Mouse (Mus musculus): ENCODE measurements around the gene Pkdrej.
"Not testable (repeated sequence)": the region's sequence is repeated elsewhere in the genome, so short reads cannot be mapped to it uniquely, and the experiment has no call there.

Gene Pkdrej

DNA sequence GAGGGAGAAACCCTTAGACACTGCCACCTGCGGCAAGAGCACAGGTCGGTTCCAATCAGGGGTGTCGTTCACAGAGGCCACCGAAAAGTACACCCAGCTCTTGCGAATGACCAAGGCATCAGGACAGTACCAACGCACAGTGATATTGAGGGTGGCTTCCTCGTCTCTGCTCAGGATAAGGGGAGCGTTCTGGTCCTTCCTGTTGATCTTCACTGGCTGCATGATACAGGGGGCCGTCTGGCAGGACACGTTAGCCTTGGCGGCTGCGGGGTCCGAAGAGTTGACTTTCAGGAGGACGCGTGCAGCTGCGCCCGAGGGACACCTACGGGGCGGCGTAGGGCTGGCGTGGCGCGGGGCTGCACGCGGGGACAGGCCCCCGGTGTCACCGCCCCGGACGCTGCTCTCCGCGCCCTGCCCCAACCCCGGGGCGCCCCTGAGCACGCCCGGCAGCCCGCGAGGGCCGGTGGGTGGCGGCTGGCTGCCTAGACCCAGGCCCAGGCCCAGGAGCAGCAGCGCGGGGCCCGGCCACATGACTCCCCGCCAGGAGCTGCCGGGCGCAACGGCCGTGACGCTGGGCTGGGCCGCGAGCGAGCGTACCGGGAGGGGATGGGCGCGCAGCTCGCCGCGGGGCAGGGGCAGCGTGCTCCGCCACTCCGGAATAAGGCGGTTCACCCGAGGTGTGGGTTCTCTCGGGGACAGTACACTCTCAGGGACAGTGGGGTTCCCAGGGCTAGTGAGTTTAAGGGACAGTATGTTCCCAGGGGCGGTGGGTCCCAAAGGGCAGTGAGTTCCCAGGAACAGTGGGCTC lies at the start of gene Pkdrej:
Gene Pkdrej (minus strand): TSS at position 532 of the 808 bp plus-strand sequence.
- DNase-seq, result peak; percentile 33

DNA sequence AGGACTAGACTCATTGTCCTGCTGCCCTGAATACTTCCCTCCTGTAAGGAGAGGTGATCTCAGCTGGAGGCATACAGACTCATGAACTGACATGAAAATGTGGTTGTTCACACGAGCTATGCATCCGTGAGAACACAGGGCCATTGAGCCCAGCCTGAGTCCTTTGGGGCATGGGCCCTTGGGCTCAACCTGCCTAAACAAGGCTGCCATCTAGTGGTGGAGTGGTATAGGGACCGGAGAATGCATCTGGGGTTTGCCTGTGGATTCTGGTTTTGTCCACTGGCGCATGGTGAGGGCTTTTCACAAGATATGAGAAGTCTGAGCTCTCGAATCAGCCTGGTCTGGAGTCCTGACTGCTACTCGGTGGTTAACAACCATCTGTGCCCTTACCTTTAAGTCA lies 46.2 kb upstream of the Pkdrej start:
- DNase-seq, result peak; percentile 72

DNA sequence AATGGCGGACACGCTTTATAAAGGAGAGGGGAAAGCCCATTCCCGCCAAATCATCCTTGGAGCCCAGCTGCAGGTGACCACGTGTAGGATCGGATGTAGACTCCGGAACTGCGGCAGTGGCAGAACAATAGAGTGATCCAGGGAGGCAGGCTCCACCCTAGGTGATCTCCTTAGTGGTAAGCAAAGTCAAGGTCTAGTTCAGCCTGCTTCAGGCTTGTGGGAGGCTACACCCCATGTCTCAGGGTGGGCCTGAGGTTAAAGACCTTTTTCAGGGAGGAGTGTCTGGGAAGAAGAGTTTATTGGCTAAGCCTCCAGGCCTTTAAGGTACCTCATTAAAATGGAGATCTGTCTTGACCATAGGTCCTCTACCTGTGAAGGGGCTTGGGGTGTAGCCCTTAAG lies 44.4 kb upstream of the Pkdrej start:
- DNase-seq, result not testable (repeated sequence)

DNA sequence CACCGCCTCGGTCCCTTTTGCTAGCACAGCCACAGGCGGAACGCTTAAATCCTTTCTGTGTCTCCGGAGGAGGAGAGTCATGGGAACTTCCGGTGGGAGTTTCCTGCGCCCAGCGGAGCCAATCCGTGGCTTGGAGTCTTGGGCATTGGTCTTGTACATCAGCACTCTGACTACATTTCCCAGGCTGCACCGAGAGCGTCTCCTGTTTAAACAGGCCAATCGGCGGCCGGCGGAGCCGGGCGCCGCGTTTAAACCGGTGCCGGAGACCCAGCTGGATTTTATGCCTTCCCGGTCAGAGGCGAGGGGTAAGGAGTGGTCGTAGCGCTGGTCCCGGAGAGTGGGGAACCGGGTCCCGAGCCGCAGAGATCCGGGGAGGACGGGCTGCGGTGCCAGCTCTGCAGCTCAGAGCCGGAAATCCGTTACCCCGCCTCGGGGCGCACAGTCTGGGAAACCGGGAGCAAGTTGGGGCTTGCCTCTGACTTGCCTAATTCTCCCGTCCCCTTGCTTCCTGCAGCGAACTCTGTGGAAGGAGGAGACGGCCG lies 38.0 kb upstream of the Pkdrej start, which contains the start of gene Gtse1:
Gene Gtse1 (plus strand): TSS at position 256 of the 542 bp plus-strand sequence.
- peak; percentile 92 for DNase-seq

DNA sequence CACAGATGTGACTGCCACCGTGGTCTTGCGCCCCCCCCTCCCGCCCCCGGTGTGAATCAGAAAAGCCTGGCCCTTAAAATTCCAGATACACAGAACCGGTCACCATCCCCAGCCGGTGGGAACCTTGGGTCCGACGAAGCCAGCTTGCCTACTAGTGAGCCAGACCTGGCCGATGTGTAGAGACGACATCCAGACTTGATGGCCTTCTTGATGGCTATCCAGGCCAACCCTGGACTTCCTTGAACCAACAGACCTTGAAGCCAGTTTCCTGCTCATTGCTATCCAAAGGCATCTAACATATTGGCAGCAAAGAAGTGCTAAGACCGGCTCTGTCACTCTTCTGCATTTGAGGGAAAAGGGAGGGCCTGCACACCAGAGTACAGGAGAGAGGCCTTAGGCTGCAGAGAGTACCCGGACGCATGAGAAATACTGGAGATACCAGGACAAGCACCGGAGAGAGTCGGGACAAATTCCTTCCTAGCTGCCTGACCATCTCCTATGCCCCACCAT lies 37.5 kb upstream of the Pkdrej start:
- no peak for DNase-seq

DNA sequence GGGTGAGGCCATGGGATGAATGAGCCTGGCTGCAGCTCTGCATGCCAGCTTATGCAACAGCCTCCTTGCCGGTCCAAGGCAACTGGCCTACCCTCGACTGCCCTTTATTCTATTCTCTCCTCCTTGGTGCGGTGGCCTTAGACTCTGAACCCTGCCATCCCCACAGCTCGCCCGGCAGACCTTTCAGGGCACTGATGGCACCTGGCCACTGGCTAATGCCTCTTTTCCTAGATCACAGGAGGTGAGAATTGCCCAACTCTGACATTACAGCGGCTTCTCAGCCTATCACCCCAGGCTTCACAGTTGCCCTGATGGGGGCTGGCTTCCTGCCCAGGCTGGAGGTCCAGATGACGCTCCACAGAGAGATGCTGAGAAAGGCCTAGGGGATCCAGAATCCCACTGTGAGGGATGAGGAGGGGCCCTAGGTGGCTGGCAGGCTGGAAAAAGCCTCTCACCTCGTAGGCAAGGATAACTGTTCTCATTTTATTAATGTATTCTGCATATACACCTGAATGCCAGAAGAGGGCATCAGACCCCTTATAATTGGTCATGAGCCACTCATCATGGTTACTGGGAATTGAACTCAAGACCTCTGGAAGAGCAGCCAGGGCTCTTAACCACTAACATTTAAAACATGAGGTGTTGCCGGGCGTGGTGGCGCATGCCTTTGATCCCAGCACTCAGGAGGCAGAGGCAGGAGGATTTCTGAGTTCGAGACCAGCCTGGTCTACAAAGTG lies 30.3 kb upstream of the Pkdrej start:
- no peak for DNase-seq

DNA sequence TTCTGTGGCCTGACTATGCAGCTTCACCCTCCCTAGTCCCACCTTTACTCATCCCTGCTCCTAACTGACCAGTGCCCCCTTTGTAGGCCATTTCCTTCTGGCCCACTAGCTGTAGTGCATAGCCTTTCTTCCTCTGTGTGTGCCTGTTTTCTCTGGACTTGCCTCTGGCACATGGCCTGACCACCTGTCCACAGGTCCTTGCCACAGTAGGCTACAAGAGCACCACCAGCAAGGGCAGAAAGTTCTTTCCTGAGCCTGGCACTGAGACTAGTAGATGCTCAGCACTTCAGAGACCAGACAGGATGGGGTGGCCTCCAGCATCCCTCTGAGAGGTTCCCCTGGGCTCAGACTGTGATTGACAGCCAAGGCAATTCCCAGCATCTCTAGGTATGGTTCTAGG lies 23.5 kb upstream of the Pkdrej start:
- DNase-seq, result no peak

DNA sequence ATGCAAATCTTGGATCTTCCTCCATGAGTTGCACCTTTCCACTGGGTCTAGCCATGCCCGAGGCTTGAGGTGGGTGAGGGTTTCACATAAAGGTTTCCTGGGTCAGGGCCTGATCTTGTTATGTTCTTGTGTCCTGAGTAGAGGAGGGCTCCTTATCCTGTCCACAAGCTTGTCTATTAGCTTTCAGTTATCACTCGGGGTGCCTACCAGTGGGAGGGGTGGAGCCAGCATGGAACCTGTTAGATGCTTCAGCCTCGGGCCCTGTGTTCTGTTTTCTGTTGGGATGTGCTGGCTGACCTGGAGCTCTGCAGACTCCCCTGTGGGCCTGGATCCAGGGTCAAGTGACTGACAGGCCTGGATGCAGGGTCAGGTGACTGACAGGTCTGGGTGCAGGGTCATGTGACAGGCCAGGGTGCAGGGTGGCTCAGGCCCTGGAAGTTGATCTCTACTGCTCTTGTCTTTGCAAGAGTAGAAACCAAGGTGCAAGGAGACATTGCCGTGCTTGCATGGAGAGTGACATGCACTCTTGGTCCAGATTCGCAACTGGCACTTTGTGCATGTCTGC lies 20.3 kb upstream of the Pkdrej start:
- no peak for DNase-seq

DNA sequence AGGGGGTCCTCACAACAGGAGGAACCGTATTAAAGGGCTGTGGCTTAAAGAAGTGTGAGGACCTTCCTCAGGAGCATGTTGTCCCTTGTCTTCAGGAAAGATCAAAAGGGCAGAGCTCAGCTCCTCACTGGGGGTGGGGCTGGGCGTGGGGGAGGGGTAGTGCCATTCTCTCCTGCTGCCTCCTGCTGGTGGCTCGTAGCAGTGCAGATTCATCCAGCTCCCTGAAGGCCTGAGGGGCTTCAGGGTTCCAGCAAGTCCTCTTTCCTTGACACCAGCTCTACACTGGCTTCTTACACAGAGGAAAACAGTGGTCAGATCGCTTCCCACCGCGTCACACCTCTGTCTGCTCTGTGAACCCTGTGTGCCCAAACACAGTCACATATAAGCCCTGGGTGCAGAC lies 19.4 kb upstream of the Pkdrej start:
- peak; percentile 33 for DNase-seq

DNA sequence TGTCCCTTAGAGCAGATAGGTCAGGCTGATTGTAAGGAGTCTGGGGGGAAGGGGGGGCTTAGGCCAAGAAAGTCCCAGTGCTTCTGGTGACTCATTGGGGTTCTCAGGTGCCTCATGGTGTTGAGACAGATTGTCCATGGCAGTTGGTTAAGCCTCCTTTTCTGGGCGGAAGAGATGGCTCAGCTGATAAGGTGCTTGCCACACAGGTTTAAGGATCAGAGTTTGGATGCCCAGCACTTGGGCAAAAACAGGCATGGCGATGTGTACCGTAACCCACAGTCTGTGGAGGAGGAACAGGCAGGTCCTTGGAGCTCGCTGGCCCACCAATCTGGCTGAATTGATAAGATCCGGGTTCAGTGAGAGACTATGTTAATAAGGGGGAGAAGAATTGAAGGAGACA lies 15.4 kb upstream of the Pkdrej start:
- no peak for DNase-seq

DNA sequence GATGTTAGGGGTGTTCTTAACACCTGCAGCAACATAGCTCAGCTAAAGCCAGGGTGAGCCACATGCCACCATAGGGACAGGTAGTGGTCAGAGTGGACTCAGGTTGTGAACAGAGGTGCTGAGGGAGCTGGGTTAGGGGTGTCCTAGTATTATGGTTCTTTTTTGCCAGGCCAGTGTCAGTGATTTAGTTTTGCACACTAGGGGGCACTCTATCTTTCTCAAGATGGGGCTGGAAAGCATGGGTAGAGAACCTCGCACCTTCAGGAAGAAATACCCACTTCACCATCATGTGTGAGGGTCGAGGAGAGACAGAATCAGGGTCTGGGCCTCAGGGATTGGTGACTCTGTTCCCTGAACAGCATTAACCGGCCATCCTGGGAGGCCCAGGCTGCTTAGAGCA lies 13.8 kb upstream of the Pkdrej start:
- DNase-seq, result no peak

DNA sequence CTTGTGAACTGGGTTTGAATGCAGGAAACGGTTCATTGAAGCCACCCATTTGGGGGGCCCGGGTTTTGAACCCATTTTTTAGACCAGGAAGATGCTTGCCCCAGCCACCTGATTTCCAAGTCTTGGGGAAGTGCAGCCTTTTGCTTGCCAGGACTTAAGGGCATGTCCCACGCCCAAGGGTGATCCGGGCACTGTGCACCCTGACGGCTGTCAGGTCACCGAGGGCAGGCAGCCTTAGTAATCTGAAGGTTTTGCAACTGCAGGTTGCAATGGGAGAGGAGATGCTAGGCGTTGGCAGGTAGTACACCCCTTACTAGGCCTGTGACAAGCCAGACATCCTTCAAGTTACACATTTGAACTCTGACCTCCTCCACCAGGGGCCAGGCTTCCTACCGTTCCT lies 11.1 kb upstream of the Pkdrej start:
- DNase-seq, result no peak

DNA sequence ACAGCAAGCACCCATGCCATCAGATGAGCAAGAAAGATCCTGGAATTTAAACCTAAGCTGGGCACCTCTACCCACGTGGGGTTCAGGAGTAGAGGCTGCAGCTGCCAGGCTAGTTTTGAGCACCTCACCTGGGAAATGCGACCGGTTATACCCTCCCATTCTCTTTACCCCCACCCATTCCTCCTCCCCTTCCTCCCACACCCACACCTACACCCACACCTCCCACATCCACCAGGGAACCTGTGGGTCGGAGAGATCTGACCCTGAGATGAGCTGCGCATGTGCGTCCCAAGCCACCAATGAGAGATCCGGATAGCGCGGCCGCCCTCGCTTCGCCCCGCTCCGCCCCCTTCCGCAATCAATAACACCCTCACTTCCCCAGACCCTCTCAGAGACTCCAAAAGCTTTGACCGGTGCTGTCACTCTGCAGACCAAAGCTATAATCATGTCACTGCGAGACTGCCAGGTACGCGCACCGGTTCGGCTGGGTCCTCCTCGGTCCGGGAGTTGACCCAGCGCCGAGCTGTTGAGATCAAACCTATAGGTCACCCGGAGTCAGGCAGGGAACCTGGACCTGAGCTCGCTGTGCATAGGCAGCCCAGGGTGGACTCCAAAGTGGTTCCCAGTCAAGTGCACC lies 10.5 kb upstream of the Pkdrej start, which contains the start of gene Ttc38:
Gene Ttc38 (plus strand): TSS at position 353 of the 637 bp plus-strand sequence.
- DNase-seq, result peak; percentile 75

DNA sequence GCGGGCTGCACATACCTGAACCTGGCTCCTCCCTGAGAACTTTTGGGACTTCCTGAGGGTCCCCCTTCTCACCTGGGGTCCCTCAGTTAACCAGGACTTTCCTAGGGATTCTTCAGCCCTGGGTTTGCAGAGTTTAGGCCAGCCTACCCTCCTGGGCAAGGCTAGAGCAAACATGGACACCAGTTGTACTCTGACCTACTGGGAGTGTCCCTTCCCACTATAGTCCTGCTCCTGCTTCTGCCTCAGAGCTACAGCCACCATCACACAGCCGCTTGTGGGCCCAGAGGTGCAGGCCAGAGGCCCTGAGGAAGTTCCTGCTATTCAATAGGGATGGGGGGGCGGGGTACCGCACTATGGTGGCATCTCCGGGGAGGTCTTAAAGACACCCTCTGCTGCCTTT lies 7.9 kb upstream of the Pkdrej start:
- DNase-seq, result no peak

DNA sequence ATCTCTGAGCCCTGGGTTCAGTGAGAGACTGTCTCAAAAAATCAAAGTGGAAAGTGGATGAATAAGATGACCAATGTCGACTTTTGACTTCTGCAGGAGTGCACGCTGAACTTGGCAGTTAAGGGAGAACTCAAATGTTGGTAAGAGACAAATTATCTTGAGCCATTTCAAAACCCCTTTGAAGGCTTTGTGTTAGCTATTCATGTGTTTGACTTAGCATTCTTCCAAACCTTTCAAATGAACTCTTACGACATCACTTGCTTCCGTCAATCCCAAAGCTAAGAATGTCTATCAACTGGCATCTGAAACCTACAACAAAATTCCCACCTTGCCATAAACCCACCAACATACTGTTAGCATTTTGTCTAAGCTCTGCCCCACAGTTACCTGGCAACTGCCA lies 6.5 kb upstream of the Pkdrej start:
- DNase-seq, result no peak

DNA sequence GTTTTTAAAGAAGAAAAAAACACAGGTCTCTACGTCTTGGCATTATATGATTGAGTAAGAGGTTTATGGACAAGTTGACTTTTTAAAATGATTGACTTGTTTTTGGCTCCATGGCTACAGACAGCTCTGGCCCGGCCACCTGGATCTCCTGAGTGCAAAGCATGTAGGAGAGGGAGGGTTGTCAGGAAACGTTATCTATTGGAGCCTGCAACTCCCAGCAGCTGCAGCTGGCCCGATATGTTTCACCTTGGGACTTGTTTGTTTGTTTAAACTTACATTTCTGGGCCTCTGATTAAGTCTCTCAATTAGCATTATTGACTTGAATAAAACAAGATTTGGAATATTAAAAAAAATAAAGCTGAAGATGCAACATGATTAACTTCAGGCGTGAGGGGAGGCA lies 5.1 kb upstream of the Pkdrej start:
- DNase-seq, result no peak

DNA sequence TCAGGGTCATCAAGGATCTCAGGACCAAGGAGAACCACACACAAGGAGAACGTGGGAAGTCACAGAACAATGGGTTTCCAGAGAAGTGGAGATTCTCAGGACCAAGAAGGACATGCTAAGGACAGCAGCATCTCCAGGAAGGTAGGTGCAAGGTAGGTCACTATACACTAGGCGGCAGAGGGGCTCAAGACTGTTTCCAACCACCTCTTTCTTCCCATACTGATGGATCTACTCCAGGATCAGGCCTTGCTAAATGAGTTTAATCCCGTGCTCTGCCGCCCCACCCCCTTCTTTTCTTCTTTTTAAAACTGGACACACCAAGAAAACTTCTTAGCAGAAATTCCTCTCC lies 451 bp upstream of the Pkdrej start:
- DNase-seq, result no peak

DNA sequence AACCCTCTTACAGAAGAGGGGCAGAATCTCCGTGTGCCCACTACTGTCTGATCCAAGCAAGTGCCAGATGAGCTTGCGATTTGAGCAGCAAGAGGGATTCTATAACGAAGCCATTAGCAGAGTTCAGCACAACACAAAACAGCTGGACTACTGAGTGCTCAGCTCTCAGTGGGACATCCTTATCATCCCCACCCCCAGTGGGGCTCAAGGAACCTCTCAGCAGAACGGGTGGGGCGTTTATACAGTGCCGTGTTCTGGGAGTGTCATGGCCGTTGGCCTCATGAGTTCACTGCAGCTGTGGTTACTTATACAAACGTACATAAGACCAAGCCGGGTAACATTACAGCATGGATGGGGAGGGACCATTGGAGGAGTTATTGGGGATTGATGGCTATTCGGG lies 8.1 kb downstream of the Pkdrej start:
- DNase-seq, result no peak

DNA sequence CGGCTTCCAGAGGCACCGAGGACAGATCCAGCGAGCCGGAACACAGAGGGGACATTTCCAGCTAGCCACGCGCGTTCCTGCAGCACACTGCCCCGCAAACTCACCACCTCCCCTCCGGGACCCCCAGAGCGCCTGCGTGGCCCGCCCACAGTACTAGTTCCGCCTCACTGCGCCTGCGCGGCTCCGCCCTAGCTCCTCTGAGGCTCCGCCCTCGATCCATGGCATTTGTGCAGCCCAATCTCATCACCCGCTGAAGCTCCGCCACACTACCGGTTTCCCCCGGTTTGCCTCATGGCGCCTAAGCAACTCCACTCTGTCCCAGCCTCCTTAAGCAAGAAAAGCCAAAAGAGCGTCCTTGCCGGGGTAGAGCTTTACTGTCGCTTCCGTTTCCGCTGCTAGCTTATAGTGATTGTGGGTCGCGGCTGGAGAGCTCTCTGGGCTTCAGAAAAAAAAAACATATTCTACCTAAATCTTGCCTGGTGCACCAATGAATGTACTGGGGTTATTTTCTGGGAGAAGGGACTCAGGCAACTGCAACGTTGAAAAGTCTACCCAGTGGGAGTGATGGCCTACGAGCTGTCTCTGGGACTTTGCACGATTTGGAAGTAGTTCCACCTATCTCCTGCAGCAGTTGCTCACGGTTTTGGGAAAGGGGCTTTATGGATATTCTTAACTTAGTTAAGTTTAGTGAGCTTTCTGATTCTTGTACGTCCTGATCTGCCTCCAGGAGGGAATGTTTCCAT lies 9.8 kb downstream of the Pkdrej start, which contains the start of gene Cdpf1:
Gene Cdpf1 (minus strand): TSS at position 163 of the 743 bp plus-strand sequence.
- peak; percentile 100 for DNase-seq

DNA sequence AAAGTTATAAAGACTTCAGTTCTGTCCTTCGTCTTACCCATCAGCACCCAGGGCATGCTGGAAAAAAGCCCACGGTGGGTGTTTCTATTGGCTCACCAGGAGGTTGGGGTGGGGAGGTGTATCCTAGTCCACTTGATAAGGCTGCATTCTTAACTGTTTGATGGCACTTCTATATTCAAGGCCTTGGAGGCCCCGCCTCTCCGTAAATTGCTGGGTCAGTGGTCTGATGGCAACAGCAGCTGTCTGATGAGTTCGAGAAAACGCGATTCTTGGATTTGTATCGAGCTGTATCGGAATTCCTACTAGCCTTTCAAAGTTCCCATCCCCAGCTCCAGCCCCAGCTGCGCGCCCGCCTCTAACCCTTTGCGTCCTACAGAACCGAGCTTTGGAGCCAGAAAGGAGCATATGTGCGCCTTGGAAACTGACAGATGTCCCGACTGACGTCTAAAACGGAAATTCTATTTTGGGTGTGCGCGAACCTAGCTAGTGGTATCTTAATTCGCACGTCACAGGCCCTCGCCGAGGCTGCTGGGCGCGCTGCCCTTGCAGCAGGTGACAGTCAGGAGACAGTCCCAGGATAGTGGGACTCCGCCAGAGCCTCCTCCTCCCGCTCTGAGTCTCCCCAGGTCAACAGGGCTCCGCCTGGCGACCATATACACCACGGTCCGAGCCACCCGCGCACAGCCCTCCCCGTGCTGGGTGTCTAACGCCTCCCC lies 10.6 kb downstream of the Pkdrej start:
- peak; percentile 63 for DNase-seq

DNA sequence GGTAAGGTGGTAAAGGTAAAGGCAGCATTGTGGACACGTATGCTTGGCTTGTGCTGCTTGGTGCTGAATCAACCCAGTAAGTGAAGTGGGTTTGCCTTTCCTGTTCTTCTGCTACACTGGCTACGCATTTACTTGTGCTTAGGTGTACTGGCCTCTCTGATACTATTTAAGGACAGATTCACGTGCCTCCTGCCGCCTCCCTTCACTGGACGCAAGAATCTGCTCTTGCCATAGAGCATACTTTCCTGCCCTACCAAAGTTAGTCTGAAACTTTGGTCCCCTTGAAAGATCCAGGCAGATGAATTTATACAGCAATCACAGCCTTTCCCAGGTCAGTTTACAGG lies 11.1 kb downstream of the Pkdrej start:
- no peak for DNase-seq

DNA sequence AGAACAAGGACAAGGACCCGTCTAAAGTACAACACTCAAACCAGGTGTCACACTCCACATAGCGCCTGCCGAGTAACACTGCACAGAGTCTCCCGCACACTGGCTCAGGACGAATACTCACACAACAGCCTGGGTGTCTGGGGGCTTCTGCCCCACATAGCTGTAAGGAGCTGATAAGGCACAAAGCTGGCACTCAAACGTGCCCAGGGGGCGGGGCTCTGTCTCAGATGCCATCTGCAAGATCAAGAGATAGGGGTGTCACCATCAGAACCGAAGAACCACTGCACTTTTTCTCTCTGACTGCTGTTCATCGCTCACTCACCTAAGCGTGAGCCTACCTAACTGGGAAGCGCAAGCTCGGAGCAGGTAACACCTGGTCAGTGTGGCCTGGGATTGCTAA lies 12.4 kb downstream of the Pkdrej start:
- DNase-seq, result no peak

Data from right cerebral cortex, postnatal 14 days (tissue).